Mouse (Mus musculus): ENCODE measurements around the gene Dnm3.

The Dnm3 gene

GRCm38 (mm10) chr1:162100961-162101830 is 376.6 kb downstream of the Dnm3 start:
- DNase-seq = no peak

- DNase-seq = no peak
Measured at GRCm38 (mm10) chr1:162100033-162100820, 377.6 kb downstream of the Dnm3 start.

GRCm38 (mm10) chr1:162099203-162099602 is 378.6 kb downstream of the Dnm3 start:
- no peak for DNase-seq

- no peak for DNase-seq
Measured at GRCm38 (mm10) chr1:162094523-162095272, 383.1 kb downstream of the Dnm3 start.

GRCm38 (mm10) chr1:162093806-162094522 is 383.9 kb downstream of the Dnm3 start:
- DNase-seq = no peak

GRCm38 (mm10) chr1:162092899-162093659 is 384.8 kb downstream of the Dnm3 start:
- DNase-seq = no peak

- no peak for DNase-seq
Measured at GRCm38 (mm10) chr1:162092401-162092800, 385.4 kb downstream of the Dnm3 start.

GRCm38 (mm10) chr1:162083886-162084478 is 393.9 kb downstream of the Dnm3 start:
- DNase-seq = no peak

- no peak for DNase-seq
Measured at GRCm38 (mm10) chr1:162083354-162083753, 394.5 kb downstream of the Dnm3 start.

GRCm38 (mm10) chr1:162082711-162083110 is 395.1 kb downstream of the Dnm3 start:
- peak; percentile 43 for DNase-seq

- no peak for DNase-seq
Measured at GRCm38 (mm10) chr1:162081693-162082372, 396.0 kb downstream of the Dnm3 start.

GRCm38 (mm10) chr1:162079989-162080388 is 397.8 kb downstream of the Dnm3 start:
- DNase-seq = no peak

GRCm38 (mm10) chr1:162077454-162077853 is 400.4 kb downstream of the Dnm3 start:
- DNase-seq = peak; percentile 75

GRCm38 (mm10) chr1:162076581-162077001 is 401.2 kb downstream of the Dnm3 start:
- no peak for DNase-seq

- no peak for DNase-seq
Measured at GRCm38 (mm10) chr1:162075831-162076230, 402.0 kb downstream of the Dnm3 start.

GRCm38 (mm10) chr1:162075416-162075815 is 402.4 kb downstream of the Dnm3 start:
- no peak for DNase-seq

- DNase-seq = no peak
Measured at GRCm38 (mm10) chr1:162074626-162075410, 403.0 kb downstream of the Dnm3 start.

- DNase-seq = no peak
Measured at GRCm38 (mm10) chr1:162072917-162073578, 404.8 kb downstream of the Dnm3 start.

GRCm38 (mm10) chr1:162053608-162054007 is 424.2 kb downstream of the Dnm3 start:
- no peak for DNase-seq
